Mouse (Mus musculus): ENCODE data around the gene Pcnp.
A peak's percentile ranks its signal among the peaks of the same experiment; 100 is the strongest.

GRCm38 (mm10) chr16:55964126-55964949 is 65.2 kb downstream of the Pcnp start:
- TF ChIP-seq CTCF (IDR thresholded peaks at IDR 0.05; ENCODE audit: low read depth) = peak; percentile 49
- TF ChIP-seq EP300 (IDR thresholded peaks at IDR 0.05; ENCODE audit: low read depth) = no peak

All from heart, postnatal 0 days (tissue).